Mouse (Mus musculus): Measurements from ENCODE around the gene Poln. TPM values are rescaled to one million over a fixed set of nuclear protein-coding genes. Genes with fewer than 3 reads are reported as not detected.

Poln gene
- polyA plus RNA-seq, 1 experiment = 2.3 TPM

DNA sequence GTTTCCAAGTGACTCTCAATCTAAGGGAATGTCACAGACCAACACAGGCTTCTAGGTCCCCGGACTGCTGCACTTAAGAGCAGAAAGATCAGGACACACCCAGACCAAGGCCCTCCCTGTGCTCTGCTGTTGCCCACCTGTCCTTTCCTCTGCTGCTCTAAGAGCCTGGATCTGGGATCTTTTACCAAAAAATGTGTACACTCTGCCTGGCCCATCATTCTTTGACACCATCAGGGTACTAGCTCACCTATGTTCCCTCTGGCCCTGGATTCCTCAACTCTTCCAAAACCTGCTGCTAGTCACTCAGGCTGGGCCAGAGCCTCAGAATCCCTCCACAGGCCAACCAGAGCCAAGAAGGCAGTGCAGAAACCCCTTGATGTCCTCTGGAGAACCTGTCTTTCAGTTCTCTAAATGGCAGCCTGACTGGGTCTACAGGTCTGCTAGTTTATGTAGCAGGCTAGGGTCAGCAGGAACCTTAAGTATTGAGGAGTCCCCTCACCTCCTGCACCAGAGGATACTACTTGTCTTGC, 15.9 kb upstream of the Poln start:
- 91% methylated on average over 1 of the region's 1 CpGs for WGBS
- DNase-seq = peak; percentile 2
- Histone ChIP-seq H3K36me3 (ENCODE audit: control insufficient read depth, insufficient read depth, low read length) (peaks cover 23% of the 10 kb centered on the region), H3K4me1 (replicated peaks; ENCODE audit: control insufficient read depth, insufficient read depth, low read length) (peaks cover 60% of the 10 kb centered on the region), H3K27me3 (ENCODE audit: control insufficient read depth, insufficient read depth, low read length) (no peaks in the 10 kb centered on the region), H3K27ac (ENCODE audit: control insufficient read depth, insufficient read depth, low read length) (no peak overlapping the region), H3K4me3 (ENCODE audit: control insufficient read depth, insufficient read depth, low read length) (peak overlapping the region; percentile 8; the same call in 1 of the 2 replicates)
- TF ChIP-seq POLR2A (IDR thresholded peaks at IDR 0.05; ENCODE audit: control insufficient read depth, extremely low read depth, insufficient read depth, low read length, poor library complexity) (no peak), CTCF (IDR thresholded peaks at IDR 0.05; ENCODE audit: borderline replicate concordance, control insufficient read depth, extremely low read depth, insufficient read depth, low read length, poor library complexity) (no peak)

DNA sequence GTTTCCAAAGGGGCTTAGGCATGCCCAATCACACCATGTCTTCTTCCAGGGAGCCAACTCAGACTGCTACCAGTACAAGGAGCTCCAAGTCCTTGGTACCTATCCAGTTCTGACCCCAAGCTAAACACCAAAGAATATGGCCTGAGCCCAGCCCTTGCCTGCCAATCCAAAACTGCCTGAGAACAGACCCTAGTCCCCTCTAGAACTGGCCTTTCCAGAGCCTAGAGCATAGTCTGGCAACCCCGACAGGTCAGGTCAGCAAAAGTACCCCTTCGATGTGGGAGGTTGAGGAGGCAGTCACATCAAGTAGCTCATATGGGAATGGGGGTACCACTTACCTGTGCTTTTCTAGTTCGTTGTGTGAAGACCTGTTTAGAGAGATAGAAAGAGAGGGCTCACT, 14.7 kb upstream of the Poln start:
- no peak overlapping the region for H3K4me3 ChIP-seq (ENCODE audit: control insufficient read depth, insufficient read depth, low read length)
- no peaks in the 10 kb centered on the region for H3K27me3 ChIP-seq (ENCODE audit: control insufficient read depth, insufficient read depth, low read length)
- no peak overlapping the region for H3K27ac ChIP-seq (ENCODE audit: control insufficient read depth, insufficient read depth, low read length)
- WGBS = 100% methylated on average over 3 of the region's 3 CpGs
- H3K36me3 ChIP-seq (ENCODE audit: control insufficient read depth, insufficient read depth, low read length) = peaks cover 34% of the 10 kb centered on the region
- H3K4me1 ChIP-seq (replicated peaks; ENCODE audit: control insufficient read depth, insufficient read depth, low read length) = peaks cover 50% of the 10 kb centered on the region
- TF ChIP-seq CTCF (IDR thresholded peaks at IDR 0.05; ENCODE audit: borderline replicate concordance, control insufficient read depth, extremely low read depth, insufficient read depth, low read length, poor library complexity) (no peak), POLR2A (IDR thresholded peaks at IDR 0.05; ENCODE audit: control insufficient read depth, extremely low read depth, insufficient read depth, low read length, poor library complexity) (no peak)
- peak; percentile 1 for DNase-seq

DNA sequence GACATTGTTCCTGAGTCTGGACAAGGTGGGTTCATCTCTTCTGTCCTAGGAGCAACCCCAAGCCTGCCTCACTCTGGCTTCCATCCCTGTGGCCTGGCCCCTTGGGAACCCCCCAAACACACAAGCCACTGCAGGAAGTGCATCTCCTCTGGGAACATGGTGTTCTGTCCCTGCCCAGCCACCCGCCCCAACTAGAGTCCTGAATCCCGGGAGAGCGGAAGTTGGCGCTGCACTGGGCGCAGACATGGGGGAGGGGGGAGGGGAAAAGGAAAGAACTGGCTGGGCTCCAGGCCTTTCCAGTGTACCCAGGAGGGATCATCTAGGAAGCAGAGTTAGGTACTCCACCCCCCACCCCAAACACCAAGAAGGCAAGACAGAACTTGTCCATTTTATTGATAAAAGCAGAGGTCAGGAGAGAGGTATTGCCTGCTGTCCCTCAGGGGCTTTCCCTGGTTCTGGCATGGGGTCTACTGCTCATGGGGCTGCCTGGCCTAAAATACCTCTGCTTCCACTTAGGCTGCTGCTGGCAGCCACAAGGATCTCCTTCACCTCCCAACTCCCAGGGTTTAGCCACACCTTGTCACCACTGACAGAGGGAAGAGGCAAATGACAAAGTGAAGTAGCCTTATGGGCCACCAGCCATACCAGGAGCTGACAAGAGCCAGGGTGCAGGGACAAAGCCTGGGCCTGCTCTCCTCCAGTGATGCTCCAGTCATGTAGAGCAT, 14.1 kb upstream of the Poln start:
- DNase-seq = peak; percentile 1
- TF ChIP-seq POLR2A (IDR thresholded peaks at IDR 0.05; ENCODE audit: control insufficient read depth, extremely low read depth, insufficient read depth, low read length, poor library complexity) (no peak), CTCF (IDR thresholded peaks at IDR 0.05; ENCODE audit: borderline replicate concordance, control insufficient read depth, extremely low read depth, insufficient read depth, low read length, poor library complexity) (no peak)
- Histone ChIP-seq H3K36me3 (ENCODE audit: control insufficient read depth, insufficient read depth, low read length) (peaks cover 41% of the 10 kb centered on the region), H3K27ac (ENCODE audit: control insufficient read depth, insufficient read depth, low read length) (no peak overlapping the region), H3K4me3 (ENCODE audit: control insufficient read depth, insufficient read depth, low read length) (no peak overlapping the region), H3K27me3 (ENCODE audit: control insufficient read depth, insufficient read depth, low read length) (no peaks in the 10 kb centered on the region), H3K4me1 (replicated peaks; ENCODE audit: control insufficient read depth, insufficient read depth, low read length) (peaks cover 45% of the 10 kb centered on the region)
- WGBS = 91% methylated on average over 5 of the region's 5 CpGs

DNA sequence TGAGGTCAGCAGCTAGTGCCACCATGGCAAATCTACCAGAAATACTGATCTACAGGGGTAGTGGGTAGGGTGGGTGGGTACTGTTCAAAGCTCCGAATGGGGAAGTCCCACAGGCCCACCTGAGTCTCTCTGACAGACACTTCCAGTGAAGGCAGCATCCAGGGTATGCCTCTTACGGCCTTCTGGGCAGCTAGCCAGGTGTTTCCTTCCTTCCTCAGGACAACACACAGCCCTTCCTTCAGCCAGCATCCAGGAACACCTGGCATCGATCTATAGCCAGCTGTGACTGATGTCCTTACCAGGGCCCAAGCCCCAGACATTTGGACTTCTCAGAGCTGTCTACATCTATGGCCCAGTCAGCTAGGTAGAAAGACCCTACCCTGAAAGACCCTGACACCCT, 13.2 kb upstream of the Poln start:
- TF ChIP-seq POLR2A (IDR thresholded peaks at IDR 0.05; ENCODE audit: control insufficient read depth, extremely low read depth, insufficient read depth, low read length, poor library complexity) (no peak), CTCF (IDR thresholded peaks at IDR 0.05; ENCODE audit: borderline replicate concordance, control insufficient read depth, extremely low read depth, insufficient read depth, low read length, poor library complexity) (no peak)
- Histone ChIP-seq H3K36me3 (ENCODE audit: control insufficient read depth, insufficient read depth, low read length) (peaks cover 49% of the 10 kb centered on the region), H3K27me3 (ENCODE audit: control insufficient read depth, insufficient read depth, low read length) (no peaks in the 10 kb centered on the region), H3K4me1 (replicated peaks; ENCODE audit: control insufficient read depth, insufficient read depth, low read length) (peaks cover 44% of the 10 kb centered on the region), H3K4me3 (ENCODE audit: control insufficient read depth, insufficient read depth, low read length) (no peak overlapping the region), H3K27ac (ENCODE audit: control insufficient read depth, insufficient read depth, low read length) (no peak overlapping the region)
- no peak for DNase-seq
- 68% methylated on average over 3 of the region's 3 CpGs for WGBS

DNA sequence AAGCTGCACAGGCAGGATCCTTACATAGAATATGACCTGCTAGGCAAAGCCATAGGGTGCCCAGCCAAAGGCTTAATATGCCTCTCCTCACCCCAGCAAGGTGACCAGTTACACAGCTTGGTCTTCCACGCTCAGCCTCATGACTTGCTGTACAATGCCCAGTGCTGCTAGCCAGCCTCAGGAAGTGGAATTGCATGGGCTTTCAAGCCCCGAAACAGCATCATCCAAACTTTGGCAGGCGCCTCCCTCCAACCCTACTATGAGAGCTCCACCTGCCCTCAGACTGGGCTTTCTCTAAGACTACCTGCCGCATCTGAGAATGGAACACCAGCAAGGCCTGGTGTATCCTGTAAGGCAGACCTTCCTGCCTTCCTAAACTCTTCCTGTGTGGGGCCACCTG, 8.6 kb upstream of the Poln start:
- peaks cover 85% of the 10 kb centered on the region for H3K36me3 ChIP-seq (ENCODE audit: control insufficient read depth, insufficient read depth, low read length)
- no peak for TF ChIP-seq CTCF (IDR thresholded peaks at IDR 0.05; ENCODE audit: borderline replicate concordance, control insufficient read depth, extremely low read depth, insufficient read depth, low read length, poor library complexity)
- no peak for TF ChIP-seq POLR2A (IDR thresholded peaks at IDR 0.05; ENCODE audit: control insufficient read depth, extremely low read depth, insufficient read depth, low read length, poor library complexity)
- DNase-seq = no peak
- H3K27me3 ChIP-seq (ENCODE audit: control insufficient read depth, insufficient read depth, low read length) = no peaks in the 10 kb centered on the region
- no peak overlapping the region for H3K4me3 ChIP-seq (ENCODE audit: control insufficient read depth, insufficient read depth, low read length)
- no peak overlapping the region for H3K27ac ChIP-seq (ENCODE audit: control insufficient read depth, insufficient read depth, low read length)
- H3K4me1 ChIP-seq (replicated peaks; ENCODE audit: control insufficient read depth, insufficient read depth, low read length) = peaks cover 10% of the 10 kb centered on the region
- WGBS = 97% methylated on average over 4 of the region's 4 CpGs

DNA sequence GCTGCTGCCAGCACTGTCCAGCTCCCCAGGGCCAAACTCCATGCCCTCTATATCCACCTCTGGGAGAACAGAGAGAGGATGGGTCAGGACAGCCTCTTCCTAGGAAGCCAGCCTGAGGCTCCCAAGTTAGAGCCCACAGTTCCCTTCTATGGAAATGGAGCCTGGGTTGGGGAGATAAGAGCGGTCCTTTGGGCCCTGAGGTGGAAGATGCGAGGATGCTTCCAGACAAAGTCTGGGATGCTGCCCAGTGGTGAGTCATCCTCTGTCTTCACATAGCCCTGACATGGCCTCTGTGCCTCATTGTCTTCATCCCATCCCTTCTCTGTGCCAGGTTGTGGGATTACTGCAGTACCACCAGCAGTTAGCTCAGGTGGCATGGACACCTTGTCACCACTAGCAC, 7.8 kb upstream of the Poln start:
- WGBS = 98% methylated on average over 2 of the region's 2 CpGs
- Histone ChIP-seq H3K4me1 (replicated peaks; ENCODE audit: control insufficient read depth, insufficient read depth, low read length) (peaks cover 6% of the 10 kb centered on the region), H3K36me3 (ENCODE audit: control insufficient read depth, insufficient read depth, low read length) (peaks cover 78% of the 10 kb centered on the region), H3K27ac (ENCODE audit: control insufficient read depth, insufficient read depth, low read length) (no peak overlapping the region), H3K4me3 (ENCODE audit: control insufficient read depth, insufficient read depth, low read length) (no peak overlapping the region), H3K27me3 (ENCODE audit: control insufficient read depth, insufficient read depth, low read length) (no peaks in the 10 kb centered on the region)
- no peak for DNase-seq
- TF ChIP-seq POLR2A (IDR thresholded peaks at IDR 0.05; ENCODE audit: control insufficient read depth, extremely low read depth, insufficient read depth, low read length, poor library complexity) (no peak), CTCF (IDR thresholded peaks at IDR 0.05; ENCODE audit: borderline replicate concordance, control insufficient read depth, extremely low read depth, insufficient read depth, low read length, poor library complexity) (no peak)
